Mouse (Mus musculus): ENCODE data around the gene Commd2. TPM values are rescaled to one million over a fixed set of nuclear protein-coding genes. Genes with fewer than 3 reads are reported as not detected.
A peak's percentile ranks its signal among the peaks of the same experiment; 100 is the strongest.

Commd2 gene
- polyA plus RNA-seq (2015; fragmentation: Nextera tagmentation; extraction: Ambion mirVana), result 22.0 and 25.6 TPM in 2 replicates

DNA sequence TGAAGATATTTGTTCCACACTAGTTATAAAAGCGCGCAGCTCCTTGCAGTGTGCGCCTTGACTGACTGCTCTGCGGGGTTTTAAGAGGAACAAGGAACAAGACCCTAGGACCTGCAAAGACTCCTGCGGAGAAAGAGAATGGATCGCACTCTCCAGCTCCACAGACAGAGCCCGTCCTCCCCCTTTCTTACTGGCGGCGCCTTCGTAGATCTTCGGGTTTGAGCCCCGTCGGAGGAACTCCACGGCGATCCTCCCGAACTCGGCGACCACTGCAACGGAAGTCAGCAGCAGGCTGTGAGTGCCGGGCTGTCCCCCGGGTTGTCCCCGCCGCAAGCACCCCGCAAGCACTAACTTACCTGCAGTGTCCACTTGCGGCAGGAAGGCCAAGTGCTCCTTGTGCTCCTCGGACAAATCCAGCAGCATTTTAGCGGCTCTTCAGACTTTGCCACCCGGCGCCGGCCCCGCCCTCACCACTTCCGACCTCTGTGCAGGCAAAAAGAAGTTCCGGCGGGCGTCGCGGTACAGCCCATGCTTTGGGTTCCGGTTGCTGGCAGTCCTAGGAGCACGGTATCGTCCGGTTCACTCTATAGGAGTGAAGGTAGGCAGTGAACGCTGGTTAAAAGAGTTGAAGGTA is at the start of gene Commd2:
TSS of gene Commd2 (minus strand) at position 485 of the 634 bp plus-strand sequence.
- Histone ChIP-seq H3K27ac (ENCODE audit: low read length) (peak within 1 kb of the TSS; percentile 66), H3K9ac (ENCODE audit: low read depth, low read length) (peak within 1 kb of the TSS; percentile 77), H3K9me3 (replicated peaks; ENCODE audit: control insufficient read depth, low read length) (no peaks in the 10 kb centered on the region), H3K4me3 (ENCODE audit: low read depth, low read length) (peak within 1 kb of the TSS; percentile 86), H3K4me2 (ENCODE audit: low read depth, low read length) (peak within 1 kb of the TSS; percentile 77), H3K4me1 (ENCODE audit: control insufficient read depth, low read depth, low read length) (no peaks in the 10 kb centered on the region; the same call in 1 of the 2 replicates), H3K27me3 (ENCODE audit: control insufficient read depth, insufficient read depth, low read depth, low read length) (no peaks in the 10 kb centered on the region), H3K36me3 (ENCODE audit: control insufficient read depth, insufficient read depth) (no peaks in the 10 kb centered on the region)
- WGBS (ENCODE audit: insufficient replicate concordance), result under 1% methylated on average over 42 of the region's 42 CpGs
- peak; percentile 92 for ATAC-seq (ENCODE audit: low read depth)

GRCm38 (mm10) chr3:57696779-57697178 is 45.3 kb upstream of the Commd2 start:
- Histone ChIP-seq H3K9ac (ENCODE audit: low read depth, low read length) (no peak overlapping the region), H3K27me3 (ENCODE audit: control insufficient read depth, insufficient read depth, low read depth, low read length) (no peaks in the 10 kb centered on the region), H3K4me2 (ENCODE audit: low read depth, low read length) (no peak overlapping the region), H3K4me3 (ENCODE audit: low read depth, low read length) (no peak overlapping the region), H3K36me3 (ENCODE audit: control insufficient read depth, insufficient read depth) (no peaks in the 10 kb centered on the region), H3K4me1 (ENCODE audit: control insufficient read depth, low read depth, low read length) (no peaks in the 10 kb centered on the region; the same call in 1 of the 2 replicates), H3K9me3 (replicated peaks; ENCODE audit: control insufficient read depth, low read length) (no peaks in the 10 kb centered on the region), H3K27ac (ENCODE audit: low read length) (peak overlapping the region; percentile 84)
- peak; percentile 92 for ATAC-seq (ENCODE audit: low read depth)
- WGBS (ENCODE audit: insufficient replicate concordance), result 54% methylated on average over 9 of the region's 9 CpGs

GRCm38 (mm10) chr3:57696249-57696648 is 44.7 kb upstream of the Commd2 start:
- H3K36me3 ChIP-seq (ENCODE audit: control insufficient read depth, insufficient read depth), result no peaks in the 10 kb centered on the region
- H3K4me3 ChIP-seq (ENCODE audit: low read depth, low read length), result no peak overlapping the region
- H3K9ac ChIP-seq (ENCODE audit: low read depth, low read length), result no peak overlapping the region
- no peak overlapping the region for H3K4me2 ChIP-seq (ENCODE audit: low read depth, low read length)
- no peaks in the 10 kb centered on the region; the same call in 1 of the 2 replicates for H3K4me1 ChIP-seq (ENCODE audit: control insufficient read depth, low read depth, low read length)
- no peaks in the 10 kb centered on the region for H3K9me3 ChIP-seq (replicated peaks; ENCODE audit: control insufficient read depth, low read length)
- peak overlapping the region; percentile 84 for H3K27ac ChIP-seq (ENCODE audit: low read length)
- peak; percentile 37 for ATAC-seq (ENCODE audit: low read depth)
- 48% methylated on average over 4 of the region's 4 CpGs for WGBS (ENCODE audit: insufficient replicate concordance)
- no peaks in the 10 kb centered on the region for H3K27me3 ChIP-seq (ENCODE audit: control insufficient read depth, insufficient read depth, low read depth, low read length)

DNA sequence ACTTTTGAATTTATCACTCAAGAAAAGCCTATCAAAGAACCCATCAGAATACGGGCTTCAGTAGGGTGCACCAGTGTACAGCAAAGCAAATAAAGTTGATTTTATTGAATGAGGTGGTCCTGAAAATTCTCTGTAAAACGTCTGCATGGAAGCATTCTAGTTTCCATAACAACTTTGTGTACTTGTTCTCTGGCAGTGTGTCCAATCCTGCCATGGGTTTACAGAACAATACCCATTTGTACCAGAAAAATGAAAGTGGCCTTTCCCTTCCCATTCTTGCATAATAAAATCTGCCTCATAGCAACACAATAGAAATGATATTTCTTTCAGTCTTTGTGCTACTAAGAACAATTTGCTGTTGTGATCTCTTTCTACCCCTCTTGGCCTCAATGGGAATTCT is 41.2 kb upstream of the Commd2 start, which contains the start of gene Ankub1:
TSS of gene Ankub1 (minus strand) at position 81 of the 400 bp plus-strand sequence.
- no peaks in the 10 kb centered on the region for H3K9me3 ChIP-seq (replicated peaks; ENCODE audit: control insufficient read depth, low read length)
- 49% methylated on average over 2 of the region's 2 CpGs for WGBS (ENCODE audit: insufficient replicate concordance)
- no peaks in the 10 kb centered on the region for H3K36me3 ChIP-seq (ENCODE audit: control insufficient read depth, insufficient read depth)
- no peak within 1 kb of the TSS for H3K9ac ChIP-seq (ENCODE audit: low read depth, low read length)
- H3K4me1 ChIP-seq (ENCODE audit: control insufficient read depth, low read depth, low read length), result no peaks in the 10 kb centered on the region; the same call in 1 of the 2 replicates
- H3K27ac ChIP-seq (ENCODE audit: low read length), result no peak within 1 kb of the TSS
- H3K4me3 ChIP-seq (ENCODE audit: low read depth, low read length), result no peak within 1 kb of the TSS
- no peaks in the 10 kb centered on the region for H3K27me3 ChIP-seq (ENCODE audit: control insufficient read depth, insufficient read depth, low read depth, low read length)
- H3K4me2 ChIP-seq (ENCODE audit: low read depth, low read length), result no peak within 1 kb of the TSS
- no peak for ATAC-seq (ENCODE audit: low read depth)

GRCm38 (mm10) chr3:57691772-57692171 is 40.3 kb upstream of the Commd2 start:
- WGBS (ENCODE audit: insufficient replicate concordance), result 57% methylated on average over 4 of the region's 4 CpGs

GRCm38 (mm10) chr3:57677786-57678185 is 26.3 kb upstream of the Commd2 start:
- no peaks in the 10 kb centered on the region; the same call in 1 of the 2 replicates for H3K9me3 ChIP-seq (replicated peaks; ENCODE audit: control insufficient read depth, low read length)
- H3K36me3 ChIP-seq (ENCODE audit: control insufficient read depth, insufficient read depth), result no peaks in the 10 kb centered on the region
- no peak overlapping the region for H3K9ac ChIP-seq (ENCODE audit: low read depth, low read length)
- ATAC-seq (ENCODE audit: low read depth), result no peak
- H3K4me2 ChIP-seq (ENCODE audit: low read depth, low read length), result no peak overlapping the region
- no peak overlapping the region for H3K27ac ChIP-seq (ENCODE audit: low read length)
- no peak overlapping the region for H3K4me3 ChIP-seq (ENCODE audit: low read depth, low read length)
- no peaks in the 10 kb centered on the region for H3K27me3 ChIP-seq (ENCODE audit: control insufficient read depth, insufficient read depth, low read depth, low read length)
- H3K4me1 ChIP-seq (ENCODE audit: control insufficient read depth, low read depth, low read length), result no peaks in the 10 kb centered on the region

More at GRCm38 (mm10) chr3:57691772-57692171, 40.3 kb upstream of the Commd2 start:
- Histone ChIP-seq H3K9me3 (replicated peaks; ENCODE audit: control insufficient read depth, low read length) (no peaks in the 10 kb centered on the region), H3K27me3 (ENCODE audit: control insufficient read depth, insufficient read depth, low read depth, low read length) (no peaks in the 10 kb centered on the region), H3K27ac (ENCODE audit: low read length) (no peak overlapping the region), H3K9ac (ENCODE audit: low read depth, low read length) (no peak overlapping the region), H3K4me2 (ENCODE audit: low read depth, low read length) (no peak overlapping the region), H3K4me1 (ENCODE audit: control insufficient read depth, low read depth, low read length) (no peaks in the 10 kb centered on the region; the same call in 1 of the 2 replicates), H3K36me3 (ENCODE audit: control insufficient read depth, insufficient read depth) (no peaks in the 10 kb centered on the region), H3K4me3 (ENCODE audit: low read depth, low read length) (no peak overlapping the region)
- no peak for ATAC-seq (ENCODE audit: low read depth)

GRCm38 (mm10) chr3:57674075-57674474 is 22.6 kb upstream of the Commd2 start:
- no peaks in the 10 kb centered on the region for H3K36me3 ChIP-seq (ENCODE audit: control insufficient read depth, insufficient read depth)
- no peak for ATAC-seq (ENCODE audit: low read depth)
- H3K27me3 ChIP-seq (ENCODE audit: control insufficient read depth, insufficient read depth, low read depth, low read length), result no peaks in the 10 kb centered on the region
- WGBS (ENCODE audit: insufficient replicate concordance), result 58% methylated on average over 2 of the region's 2 CpGs
- no peak overlapping the region for H3K4me2 ChIP-seq (ENCODE audit: low read depth, low read length)
- H3K4me1 ChIP-seq (ENCODE audit: control insufficient read depth, low read depth, low read length), result no peaks in the 10 kb centered on the region
- no peak overlapping the region for H3K9ac ChIP-seq (ENCODE audit: low read depth, low read length)
- no peaks in the 10 kb centered on the region; the same call in 1 of the 2 replicates for H3K9me3 ChIP-seq (replicated peaks; ENCODE audit: control insufficient read depth, low read length)
- no peak overlapping the region for H3K27ac ChIP-seq (ENCODE audit: low read length)
- H3K4me3 ChIP-seq (ENCODE audit: low read depth, low read length), result no peak overlapping the region

GRCm38 (mm10) chr3:57673586-57673985 is 22.1 kb upstream of the Commd2 start:
- Histone ChIP-seq H3K4me3 (ENCODE audit: low read depth, low read length) (no peak overlapping the region), H3K4me2 (ENCODE audit: low read depth, low read length) (no peak overlapping the region), H3K27ac (ENCODE audit: low read length) (no peak overlapping the region), H3K9ac (ENCODE audit: low read depth, low read length) (no peak overlapping the region), H3K4me1 (ENCODE audit: control insufficient read depth, low read depth, low read length) (no peaks in the 10 kb centered on the region), H3K27me3 (ENCODE audit: control insufficient read depth, insufficient read depth, low read depth, low read length) (no peaks in the 10 kb centered on the region), H3K36me3 (ENCODE audit: control insufficient read depth, insufficient read depth) (no peaks in the 10 kb centered on the region), H3K9me3 (replicated peaks; ENCODE audit: control insufficient read depth, low read length) (no peaks in the 10 kb centered on the region; the same call in 1 of the 2 replicates)
- no peak for ATAC-seq (ENCODE audit: low read depth)
- WGBS (ENCODE audit: insufficient replicate concordance), result 34% methylated on average over 4 of the region's 4 CpGs

DNA sequence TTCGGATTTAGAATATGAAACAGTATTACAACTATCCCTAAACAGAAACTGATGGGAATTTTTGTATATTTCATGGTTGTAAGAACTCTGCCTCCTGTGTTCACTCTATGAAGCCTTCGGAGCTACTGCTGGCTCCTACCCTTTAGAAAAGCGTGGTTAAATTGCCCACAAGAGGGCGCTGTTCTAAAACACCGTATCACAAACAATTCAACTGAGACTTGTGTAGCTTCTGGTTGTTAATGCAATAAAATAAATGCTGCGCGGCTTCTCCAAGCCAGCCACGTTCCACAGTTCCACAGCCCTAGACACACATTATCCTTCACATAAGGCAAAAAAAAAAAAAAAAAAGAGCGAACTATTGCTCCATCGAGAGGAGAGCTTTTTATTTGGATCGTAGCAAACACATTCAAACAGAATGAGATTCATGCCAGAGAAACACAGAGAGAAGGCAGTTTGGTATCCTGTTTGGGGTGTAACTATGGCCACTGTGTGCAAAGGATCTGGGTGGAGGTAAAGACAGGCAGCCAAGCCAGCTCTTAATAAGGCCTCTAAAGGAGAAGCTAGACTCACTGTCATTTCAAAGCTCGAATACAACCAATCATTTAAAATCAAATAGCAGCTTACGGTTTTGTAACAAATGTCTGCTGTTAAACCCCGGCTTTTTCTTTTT is 15.7 kb upstream of the Commd2 start:
- Histone ChIP-seq H3K4me2 (ENCODE audit: low read depth, low read length) (peak overlapping the region; percentile 43), H3K4me1 (ENCODE audit: control insufficient read depth, low read depth, low read length) (no peaks in the 10 kb centered on the region), H3K4me3 (ENCODE audit: low read depth, low read length) (peak overlapping the region; percentile 31; the same call in 1 of the 2 replicates), H3K27me3 (ENCODE audit: control insufficient read depth, insufficient read depth, low read depth, low read length) (no peaks in the 10 kb centered on the region), H3K36me3 (ENCODE audit: control insufficient read depth, insufficient read depth) (no peaks in the 10 kb centered on the region), H3K27ac (ENCODE audit: low read length) (no peak overlapping the region), H3K9ac (ENCODE audit: low read depth, low read length) (no peak overlapping the region; the same call in 1 of the 2 replicates), H3K9me3 (replicated peaks; ENCODE audit: control insufficient read depth, low read length) (no peaks in the 10 kb centered on the region)
- peak; percentile 16; the same call in 1 of the 2 replicates for ATAC-seq (ENCODE audit: low read depth)
- WGBS (ENCODE audit: insufficient replicate concordance), result 27% methylated on average over 14 of the region's 14 CpGs

All from liver, embryonic 16.5 days (tissue).